Mouse (Mus musculus) stomach, postnatal 0 days (tissue): ENCODE results near the gene Eid3. TPM values are rescaled to one million over a fixed set of nuclear protein-coding genes. Genes with fewer than 3 reads are reported as not detected.

Experiments used
- ATAC-seq: fragments of 200-750 bp; cut with Nextera tagmentation; 2 replicates; pipeline ENCODE4 v1.8.0; 2017; ENCODE audit not compliant: low FRiP score, low TSS enrichment
- DNase-seq: peaks from one replicate; pipeline ENCODE4 v3.0.0-alpha.2; 2016; ENCODE audit warnings: low spot score
- H3K27ac ChIP-seq: fragments of 300-500 bp; sonication (generic); replicated peaks from 2 replicates; pipeline ENCODE4 v1.5.1; 2014; ENCODE audit warnings: mild to moderate bottlenecking, control low read depth
- H3K27me3 ChIP-seq: fragments of 300-500 bp; sonication (generic); 2 replicates; pipeline ENCODE4 v1.6.1; 2014; ENCODE audit warnings: low read length; ENCODE audit not compliant: control insufficient read depth, insufficient read depth
- H3K36me3 ChIP-seq: fragments of 300-500 bp; sonication (generic); 2 replicates; pipeline ENCODE4 v1.6.1; 2014; ENCODE audit warnings: low read length, mixed read lengths; ENCODE audit not compliant: control insufficient read depth, insufficient read depth
- H3K4me1 ChIP-seq: fragments of 300-500 bp; sonication (generic); replicated peaks from 2 replicates; pipeline ENCODE4 v1.6.1; 2014; ENCODE audit warnings: antibody characterized with exemption; ENCODE audit not compliant: control insufficient read depth, insufficient read depth
- H3K4me2 ChIP-seq: fragments of 300-500 bp; sonication (generic); replicated peaks from 2 replicates; pipeline ENCODE4 v1.6.1; 2014; ENCODE audit warnings: low read depth, mild to moderate bottlenecking, control low read depth, moderate library complexity
- H3K4me3 ChIP-seq: fragments of 300-500 bp; sonication (generic); 2 replicates; pipeline ENCODE4 v1.5.1; 2014; ENCODE audit warnings: low read depth, low read length, control low read depth
- H3K9ac ChIP-seq: fragments of 300-500 bp; sonication (generic); 2 replicates; pipeline ENCODE4 v1.6.1; 2014; ENCODE audit warnings: mild to moderate bottlenecking, low read length, control low read depth, mixed read lengths
- H3K9me3 ChIP-seq: fragments of 300-500 bp; sonication (generic); 2 replicates; pipeline ENCODE4 v1.6.1; 2016; ENCODE audit warnings: low read length; ENCODE audit not compliant: control insufficient read depth
- CTCF ChIP-seq: IDR thresholded peaks from 2 replicates; pipeline ENCODE4 v1.5.1; 2016; ENCODE audit warnings: antibody characterized with exemption, low read depth, mild to moderate bottlenecking, moderate library complexity
- EP300 ChIP-seq: optimal IDR thresholded peaks from 2 replicates; pipeline ENCODE3; 2016; ENCODE audit warnings: antibody characterized with exemption
- WGBS: fragments of 180-500 bp; shearing (Covaris S2); extraction: QIAGEN DNeasy Blood & Tissue Kit; methylation state at CpG from one replicate; pipeline ENCODE4 v1.1.7; 2014; 5-methylcytosine and 5-hydroxymethylcytosine counted together
- polyA plus RNA-seq: library from polyadenylated mRNA; unstranded; fragments of >200 nt; fragmentation: Nextera tagmentation; extraction: Ambion mirVana; gene quantifications from 2 replicates; pipeline ENCODE4 v1.2.1, GENCODE M21; 2015

Eid3 gene
- polyA plus RNA-seq, 1 experiment from 2014 or later: 0.38 TPM

- no peak overlapping the region for H3K4me3 ChIP-seq
- no peak overlapping the region for H3K27ac ChIP-seq
- 0 out of 2 replicates have a peak, but pooled peaks cover 3% of the 10 kb centered on the region for H3K4me1 ChIP-seq
- no peaks in the 10 kb centered on the region for H3K9me3 ChIP-seq
- no peak for TF ChIP-seq EP300
- no peak for TF ChIP-seq CTCF
- H3K27me3 ChIP-seq: no peaks in the 10 kb centered on the region
- 65% methylated on average over 7 of the region's 7 CpGs for WGBS
- peak; percentile 31 for DNase-seq
- ATAC-seq: no peak
- H3K4me2 ChIP-seq: no peak overlapping the region
- no peaks in the 10 kb centered on the region; the same call in 1 of the 2 replicates for H3K36me3 ChIP-seq
- no peak overlapping the region for H3K9ac ChIP-seq
Observed at GRCm38 (mm10) chr10:82863827-82864226, 2.6 kb upstream of the Eid3 start.

- H3K4me1 ChIP-seq: 0 out of 2 replicates have a peak, but pooled peaks cover 3% of the 10 kb centered on the region
- no peak overlapping the region for H3K27ac ChIP-seq
- H3K4me2 ChIP-seq: no peak overlapping the region
- TF ChIP-seq CTCF: no peak
- TF ChIP-seq EP300: no peak
- no peak overlapping the region for H3K4me3 ChIP-seq
- no peaks in the 10 kb centered on the region for H3K9me3 ChIP-seq
- H3K9ac ChIP-seq: no peak overlapping the region
- no peaks in the 10 kb centered on the region; the same call in 1 of the 2 replicates for H3K36me3 ChIP-seq
- no peak for ATAC-seq
- no peaks in the 10 kb centered on the region for H3K27me3 ChIP-seq
- no peak for DNase-seq
- 83% methylated on average over 18 of the region's 18 CpGs for WGBS
Observed at GRCm38 (mm10) chr10:82866832-82867231, 406 bp downstream of the Eid3 start.

- ATAC-seq: no peak
- H3K9me3 ChIP-seq: no peaks in the 10 kb centered on the region
- H3K27ac ChIP-seq: no peak overlapping the region
- no peak overlapping the region for H3K4me3 ChIP-seq
- no peaks in the 10 kb centered on the region for H3K27me3 ChIP-seq
- H3K36me3 ChIP-seq: no peaks in the 10 kb centered on the region; the same call in 1 of the 2 replicates
- no peak overlapping the region for H3K4me2 ChIP-seq
- 0 out of 2 replicates have a peak, but pooled peaks cover 3% of the 10 kb centered on the region for H3K4me1 ChIP-seq
- TF ChIP-seq CTCF (no peak), EP300 (no peak)
- 73% methylated on average over 6 of the region's 6 CpGs for WGBS
- no peak overlapping the region for H3K9ac ChIP-seq
- no peak for DNase-seq
Observed at GRCm38 (mm10) chr10:82868418-82869086, 2.1 kb downstream of the Eid3 start.

GRCm38 (mm10) chr10:82875446-82875845 is 9.0 kb downstream of the Eid3 start:
- TF ChIP-seq EP300 (no peak), CTCF (no peak)
- H3K9ac ChIP-seq: no peak overlapping the region
- no peaks in the 10 kb centered on the region for H3K27me3 ChIP-seq
- WGBS: 76% methylated on average over 10 of the region's 10 CpGs
- peaks cover 36% of the 10 kb centered on the region for H3K36me3 ChIP-seq
- no peaks in the 10 kb centered on the region for H3K9me3 ChIP-seq
- no peaks in the 10 kb centered on the region for H3K4me1 ChIP-seq
- ATAC-seq: no peak
- H3K4me3 ChIP-seq: no peak overlapping the region
- no peak for DNase-seq
- H3K4me2 ChIP-seq: no peak overlapping the region
- H3K27ac ChIP-seq: no peak overlapping the region

- H3K4me1 ChIP-seq: no peaks in the 10 kb centered on the region
- H3K4me2 ChIP-seq: no peak overlapping the region
- H3K9me3 ChIP-seq: no peaks in the 10 kb centered on the region
- no peak for TF ChIP-seq EP300
- peak; percentile 67 for TF ChIP-seq CTCF
- H3K27me3 ChIP-seq: no peaks in the 10 kb centered on the region
- no peak overlapping the region for H3K4me3 ChIP-seq
- no peak overlapping the region for H3K9ac ChIP-seq
- H3K36me3 ChIP-seq: peaks cover 37% of the 10 kb centered on the region
- DNase-seq: peak; percentile 63
- ATAC-seq: peak; percentile 86
- 74% methylated on average over 16 of the region's 16 CpGs for WGBS
- no peak overlapping the region for H3K27ac ChIP-seq
Observed at GRCm38 (mm10) chr10:82876076-82876796, 9.8 kb downstream of the Eid3 start.

- Histone ChIP-seq H3K27me3 (no peaks in the 10 kb centered on the region), H3K9ac (no peak overlapping the region), H3K27ac (no peak overlapping the region), H3K4me3 (no peak overlapping the region), H3K4me2 (no peak overlapping the region), H3K4me1 (no peaks in the 10 kb centered on the region), H3K36me3 (peaks cover 25% of the 10 kb centered on the region), H3K9me3 (no peaks in the 10 kb centered on the region)
- TF ChIP-seq EP300 (no peak), CTCF (no peak)
- DNase-seq (no peak), ATAC-seq (no peak)
- 88% methylated on average over 6 of the region's 6 CpGs for WGBS
Observed at GRCm38 (mm10) chr10:82887354-82887753, 20.9 kb downstream of the Eid3 start.
